Mouse (Mus musculus) C2C12 (cell line): Measurements from ENCODE around the gene Mylk4.

Source experiments
- CEBPB ChIP-seq: IDR thresholded peaks from one replicate; pipeline ENCODE4 v1.6.1; 2011; ENCODE audit warnings: low read depth, mild to moderate bottlenecking, control low read depth, moderate library complexity
- CTCF ChIP-seq: IDR thresholded peaks from one replicate; pipeline ENCODE4 v1.5.1; 2011; ENCODE audit not compliant: control insufficient read depth, insufficient read depth, insufficient read length
- MAX ChIP-seq: IDR thresholded peaks from one replicate; pipeline ENCODE4 v1.6.1; 2011; ENCODE audit warnings: mild to moderate bottlenecking, control low read depth
- MYOD1 ChIP-seq: IDR thresholded peaks from one replicate; pipeline ENCODE4 v1.6.1; 2011; ENCODE audit warnings: low read depth; ENCODE audit not compliant: control insufficient read depth, insufficient read length
- MYOG ChIP-seq: IDR thresholded peaks from one replicate; pipeline ENCODE4 v1.6.1; 2011; ENCODE audit not compliant: control insufficient read depth, insufficient read length; ENCODE audit errors: extremely low read depth

- TF ChIP-seq CTCF: no peak
- no peak for TF ChIP-seq CEBPB
- no peak for TF ChIP-seq MYOD1
- TF ChIP-seq MAX: no peak
- TF ChIP-seq MYOG: no peak
These were observed 13.3 kb upstream of the Mylk4 start for GRCm38 (mm10) chr13:32797085-32797484.
